Mouse (Mus musculus) brain, adult 10 weeks (tissue): ENCODE measurements around the gene Gm9945. TPM values are rescaled to one million over a fixed set of nuclear protein-coding genes. Genes with fewer than 3 reads are reported as not detected.

Experiments
- polyA plus RNA-seq: library from polyadenylated mRNA; stranded (reverse); fragments of 350-450 nt; fragmentation: Illumina TruSeq; extraction: RNeasy Lipid Tissue Mini Kit (QIAGEN cat#74804); gene quantifications from one replicate; pipeline ENCODE4 v1.2.3, GENCODE M21; 2015; ENCODE audit warnings: low read depth, low replicate concordance

The Gm9945 gene
- polyA plus RNA-seq = 0.54 TPM

GRCm38 (mm10) chr11:53479783-53480301 lies at the start of gene Gm9945, which contains the start of gene Sowaha:
Gm9945 (plus strand) TSS chr11:53480166.
Sowaha (minus strand) TSS chr11:53480274.

DNA sequence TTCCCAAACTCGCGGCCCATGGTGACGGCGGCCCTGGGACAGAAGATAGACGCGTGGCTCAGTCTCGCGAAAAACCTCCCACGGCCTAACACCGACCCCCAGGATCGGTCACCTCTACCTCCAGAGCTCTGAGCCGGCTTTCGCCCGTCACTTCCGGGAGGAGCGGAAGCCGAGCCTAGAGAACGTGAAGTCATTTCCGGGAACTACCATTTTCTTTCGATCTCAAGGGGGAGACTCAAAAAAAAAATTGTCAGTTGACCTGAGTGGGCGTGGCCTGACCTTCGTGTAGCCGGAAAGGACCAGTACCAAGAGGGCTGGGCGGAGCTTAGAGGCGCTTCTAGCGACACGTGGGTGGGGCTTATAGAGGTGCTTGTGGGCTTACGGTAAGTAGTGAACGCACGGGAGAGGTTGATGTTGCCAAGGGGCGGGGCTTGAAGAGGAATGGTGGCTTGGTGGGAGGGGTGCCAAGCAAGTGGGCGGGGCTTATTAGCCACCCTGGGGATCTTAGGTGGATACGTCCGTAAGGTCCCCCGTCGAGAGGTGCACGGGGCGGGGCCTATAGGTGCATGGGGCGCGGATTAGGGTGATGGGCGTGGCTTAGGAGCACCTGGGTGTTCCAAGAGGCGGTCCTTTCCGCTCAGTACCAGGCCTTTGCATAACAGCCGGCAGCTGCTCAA lies 49.2 kb upstream of the Gm9945 start, which contains the start of the genes Uqcrq and Gdf9:
Uqcrq (minus strand) TSS at position 162 of the 677 bp plus-strand sequence.
Gdf9 (plus strand) TSS at position 354 of the 677 bp plus-strand sequence.

DNA sequence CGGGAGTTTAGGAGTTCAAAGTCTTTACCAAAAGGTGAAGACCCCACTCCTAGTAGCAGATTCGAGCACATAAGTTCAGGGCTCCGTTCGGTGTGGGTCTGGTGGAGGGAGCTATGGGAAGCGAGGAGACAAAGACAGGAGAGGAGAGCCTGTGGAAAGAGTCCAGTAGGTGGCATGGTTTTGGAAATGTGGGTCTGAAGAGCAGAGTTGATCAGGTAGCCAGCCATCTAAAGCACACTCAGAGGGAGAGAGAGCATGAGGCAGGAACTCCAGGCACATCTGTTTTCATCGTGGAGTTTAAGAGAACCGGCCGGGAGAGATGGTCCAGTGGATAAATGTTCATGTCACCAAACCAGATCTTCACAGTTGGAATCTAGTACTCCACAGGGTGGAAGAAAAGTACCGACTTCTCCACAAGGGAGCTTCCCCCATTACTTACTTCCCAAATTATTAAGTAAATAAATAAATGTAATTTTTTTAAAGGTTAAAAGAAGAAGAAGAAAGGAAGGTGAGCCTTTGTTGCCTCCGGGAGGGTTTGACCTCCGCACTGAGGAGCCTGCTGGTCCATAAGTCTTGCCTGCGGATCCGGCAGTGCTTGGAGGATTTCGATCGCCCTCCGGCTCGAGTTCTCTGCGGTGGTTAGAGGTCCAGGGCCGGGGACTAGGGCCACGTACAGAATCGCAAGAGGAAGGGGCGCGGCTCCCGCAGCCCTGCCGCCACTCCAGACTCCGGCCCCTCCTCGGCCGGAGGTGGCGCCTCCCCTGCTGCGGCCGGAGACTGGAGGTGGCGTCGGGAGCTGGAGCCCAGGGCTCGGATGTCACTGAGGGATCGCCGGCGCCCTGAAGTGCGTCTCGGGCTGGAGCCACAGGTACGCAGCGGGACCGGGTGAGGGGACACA lies 23.2 kb upstream of the Gm9945 start, which contains the start of the genes Gm10447 and Shroom1:
Gm10447 (minus strand) TSS at position 637 of the 898 bp plus-strand sequence.
Shroom1 (plus strand) TSS at position 732 of the 898 bp plus-strand sequence.

DNA sequence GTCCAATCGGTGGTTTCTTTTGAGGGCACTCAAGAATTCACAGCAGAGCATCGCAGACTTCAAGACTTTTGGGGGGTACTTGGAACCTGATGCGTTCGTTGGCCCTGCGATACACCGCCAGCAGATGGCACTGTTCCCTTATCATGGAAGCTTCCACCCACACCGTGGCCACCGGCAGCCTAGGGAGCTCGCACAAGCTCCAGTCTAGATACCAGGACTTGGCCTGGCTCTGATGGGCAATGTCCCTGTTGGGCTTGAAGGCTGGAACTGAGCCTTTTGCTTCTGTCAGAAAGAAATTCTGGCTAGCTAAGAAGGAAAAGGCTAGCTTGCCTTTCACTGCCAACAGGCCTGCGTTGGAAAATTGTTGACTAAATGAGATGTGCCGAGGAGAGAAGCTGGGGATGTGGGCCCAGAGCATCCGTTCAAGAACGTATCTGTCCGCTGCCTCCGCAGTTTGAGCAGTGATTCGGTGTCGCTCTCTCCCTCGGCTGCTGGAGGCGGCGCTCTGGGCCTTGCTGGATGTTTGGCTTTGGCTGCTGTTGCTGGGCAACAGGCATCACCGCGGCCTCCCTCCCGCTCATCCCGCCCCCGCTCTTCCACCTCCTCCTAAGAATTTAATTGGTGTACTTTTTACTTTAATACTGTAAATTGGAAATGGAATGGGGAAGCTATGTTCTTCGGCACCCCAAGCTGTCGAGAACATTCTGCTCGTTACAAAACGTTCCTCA lies 9.8 kb upstream of the Gm9945 start, which contains the start of gene Gm9837:
Gm9837 (minus strand) TSS at position 512 of the 728 bp plus-strand sequence.

DNA sequence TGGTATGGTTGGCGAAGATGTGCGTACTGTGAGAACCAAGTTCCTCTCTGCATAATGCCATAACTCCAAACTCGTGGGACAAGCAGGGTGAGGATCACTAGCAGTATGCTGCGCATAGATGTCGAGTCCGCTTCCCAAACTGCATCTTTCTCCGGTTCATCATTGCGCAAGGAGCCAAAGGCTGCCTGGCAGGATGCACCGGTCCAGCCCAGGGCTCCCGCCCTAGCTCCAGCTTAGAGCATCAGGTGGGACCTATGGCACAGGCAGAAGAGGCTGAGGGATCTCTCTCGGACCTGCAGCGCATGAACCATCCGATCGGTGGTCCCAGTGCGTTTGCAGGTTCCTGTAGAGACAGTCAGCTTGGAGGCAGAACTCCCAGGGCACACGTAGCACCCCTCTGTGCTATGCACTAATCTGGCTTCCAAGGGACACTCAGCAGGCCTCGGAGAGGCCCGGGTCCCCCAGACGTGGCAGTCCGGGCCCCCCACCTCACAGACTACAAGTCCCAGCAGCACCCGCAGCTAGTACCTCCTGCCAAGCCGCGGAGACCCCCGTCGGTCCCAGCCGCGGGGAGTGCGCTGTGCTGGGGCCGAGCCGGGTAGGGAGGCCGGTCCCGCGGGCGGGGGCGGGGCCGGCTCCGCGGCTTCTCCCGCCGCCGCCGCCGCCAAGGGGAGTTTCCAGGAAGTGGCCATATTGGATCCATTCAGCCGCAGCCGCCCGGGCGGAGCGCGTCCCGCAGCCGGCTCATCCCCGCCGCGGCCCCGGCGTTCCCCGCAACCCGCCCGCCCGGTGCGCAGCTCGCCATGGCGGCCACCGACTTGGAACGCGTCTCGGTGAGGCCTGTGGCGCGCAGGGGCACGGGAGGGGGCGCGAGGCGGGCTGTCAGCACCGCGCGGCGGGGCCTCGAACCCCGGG lies 39.5 kb downstream of the Gm9945 start, which contains the start of gene Sept8:
Sept8 (plus strand) TSS at position 51 of the 915 bp plus-strand sequence.

Other genes starting within 250 kb of the Gm9945 start
- gene Hspa4, start 179.7 kb upstream of the Gm9945 start, polyA plus RNA-seq = 143 TPM
- gene Zcchc10, start 155.5 kb upstream of the Gm9945 start, polyA plus RNA-seq = 17.2 TPM
- gene Aff4, start 129.3 kb upstream of the Gm9945 start, polyA plus RNA-seq = 70.9 TPM
- not detected for gene Leap2, start 57.0 kb upstream of the Gm9945 start, polyA plus RNA-seq
- 494 TPM for gene Uqcrq, start 49.3 kb upstream of the Gm9945 start, polyA plus RNA-seq
- 1.9 TPM for gene Gdf9, start 49.1 kb upstream of the Gm9945 start, polyA plus RNA-seq
- gene Gm10447, start 23.1 kb upstream of the Gm9945 start, polyA plus RNA-seq = not detected
- gene Shroom1, start 23.0 kb upstream of the Gm9945 start, polyA plus RNA-seq = 4.6 TPM
- not detected for gene Gm9837, start 9.7 kb upstream of the Gm9945 start, polyA plus RNA-seq
- gene Sowaha, start 108 bp downstream of the Gm9945 start, polyA plus RNA-seq = 42.6 TPM
- 294 TPM for gene Sept8, start 39.1 kb downstream of the Gm9945 start, polyA plus RNA-seq
- gene Kif3a, start 87.2 kb downstream of the Gm9945 start, polyA plus RNA-seq = 96.0 TPM
- gene Il4, start 138.5 kb downstream of the Gm9945 start, polyA plus RNA-seq = not detected
- not detected for gene Il13, start 154.5 kb downstream of the Gm9945 start, polyA plus RNA-seq
- gene Rad50, start 227.2 kb downstream of the Gm9945 start, polyA plus RNA-seq = 6.5 TPM
- gene Il5, start 240.6 kb downstream of the Gm9945 start, polyA plus RNA-seq = not detected